Mouse (Mus musculus) lung, adult 2 months (tissue): ENCODE measurements around the gene Per1. TPM values are rescaled to one million over a fixed set of nuclear protein-coding genes. Genes with fewer than 3 reads are reported as not detected.

ENCODE experiments used
- DNase-seq: peaks from one replicate; pipeline ENCODE4 v3.0.0; 2022
- H3K4me1 ChIP-seq: fragments of 200-500 bp; 2 replicates; pipeline ENCODE4 v1.6.1; 2011; ENCODE audit warnings: low read length; ENCODE audit not compliant: control insufficient read depth, insufficient read depth
- H3K4me3 ChIP-seq: fragments of 200-500 bp; replicated peaks from 2 replicates; pipeline ENCODE3; 2011; ENCODE audit warnings: low read depth, mild to moderate bottlenecking, control low read depth, low read length; ENCODE audit errors: extremely low read depth
- CTCF ChIP-seq: fragments of 200-500 bp; IDR thresholded peaks from 2 replicates; pipeline ENCODE4 v1.5.1; 2011; ENCODE audit warnings: mild to moderate bottlenecking, low read length, control low read depth; ENCODE audit not compliant: insufficient read depth
- POLR2A ChIP-seq: fragments of 200-500 bp; IDR thresholded peaks from 2 replicates; pipeline ENCODE4 v1.6.1; 2011; ENCODE audit warnings: low read depth, mild to moderate bottlenecking, control low read depth, low read length, borderline replicate concordance; ENCODE audit errors: extremely low read depth
- WGBS: fragments of 180-500 bp; shearing (Covaris S2); methylation state at CpG from one replicate; pipeline ENCODE4 v1.1.7; 2018; 5-methylcytosine and 5-hydroxymethylcytosine counted together
- polyA plus RNA-seq: library from polyadenylated mRNA; depleted of rRNA; stranded (reverse); fragments of >200 nt; gene quantifications from 2 replicates; pipeline ENCODE4 v1.2.3, GENCODE M21; 2012

The Per1 gene
- polyA plus RNA-seq, 1 experiment = 36.8 TPM

DNA sequence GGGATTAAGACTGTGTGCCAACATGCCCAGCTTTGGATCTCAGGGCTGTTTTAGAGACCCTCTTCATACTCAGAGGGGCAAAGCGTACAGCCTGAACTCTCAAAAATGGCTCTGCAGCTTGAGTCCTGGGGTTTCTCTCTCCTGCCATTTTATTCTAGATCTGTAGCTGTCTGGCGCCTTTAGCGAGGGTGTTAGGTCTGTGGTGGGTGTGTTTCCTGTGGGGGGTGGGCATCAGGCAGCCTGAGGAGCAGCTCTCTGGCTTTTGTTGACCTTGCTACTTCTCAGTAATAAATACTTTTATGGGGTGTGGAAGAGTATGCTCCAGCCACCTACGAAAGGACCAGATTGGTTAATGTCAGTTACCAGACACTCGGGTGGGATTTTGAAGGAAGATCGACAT, 17.0 kb upstream of the Per1 start:
- DNase-seq = no peak
- H3K4me1 ChIP-seq = peaks cover 3% of the 10 kb centered on the region; the same call in 1 of the 2 replicates
- WGBS = 77% methylated on average over 6 of the region's 6 CpGs

DNA sequence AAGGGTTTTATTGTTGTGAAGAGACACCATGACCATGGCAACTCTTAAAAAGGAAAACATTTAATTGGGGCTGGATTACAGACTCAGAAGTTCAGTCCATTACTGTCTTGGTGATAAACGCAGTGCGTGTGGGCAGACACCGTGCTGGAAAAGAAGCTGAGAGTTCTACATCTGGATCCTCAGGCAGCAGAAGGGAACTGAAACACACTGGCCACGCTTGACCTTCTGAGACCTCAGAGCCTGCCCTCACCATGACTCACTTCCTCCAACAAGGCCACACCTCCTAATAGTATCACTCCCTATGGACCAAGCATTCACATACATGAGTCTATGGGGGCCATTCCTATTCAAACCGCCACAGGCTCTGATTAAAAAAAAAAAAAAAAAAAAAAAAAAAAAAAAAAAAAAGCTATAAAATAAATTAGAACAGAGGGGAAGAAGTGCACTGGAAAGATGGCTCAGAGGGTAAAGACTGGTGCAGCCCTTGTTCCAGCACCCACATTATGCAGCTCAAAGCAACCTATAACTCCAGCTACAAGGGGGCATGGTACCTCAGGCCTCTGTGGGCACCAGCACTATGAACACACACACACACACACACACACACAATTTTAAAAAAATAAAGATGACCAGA, 16.1 kb upstream of the Per1 start:
- TF ChIP-seq POLR2A (no peak), CTCF (no peak)
- 43% methylated on average over 5 of the region's 5 CpGs for WGBS

More for the DNA sequence above, 17.0 kb upstream of the Per1 start:
- H3K4me3 ChIP-seq = no peak overlapping the region
- TF ChIP-seq POLR2A = no peak
- no peak for TF ChIP-seq CTCF

DNA sequence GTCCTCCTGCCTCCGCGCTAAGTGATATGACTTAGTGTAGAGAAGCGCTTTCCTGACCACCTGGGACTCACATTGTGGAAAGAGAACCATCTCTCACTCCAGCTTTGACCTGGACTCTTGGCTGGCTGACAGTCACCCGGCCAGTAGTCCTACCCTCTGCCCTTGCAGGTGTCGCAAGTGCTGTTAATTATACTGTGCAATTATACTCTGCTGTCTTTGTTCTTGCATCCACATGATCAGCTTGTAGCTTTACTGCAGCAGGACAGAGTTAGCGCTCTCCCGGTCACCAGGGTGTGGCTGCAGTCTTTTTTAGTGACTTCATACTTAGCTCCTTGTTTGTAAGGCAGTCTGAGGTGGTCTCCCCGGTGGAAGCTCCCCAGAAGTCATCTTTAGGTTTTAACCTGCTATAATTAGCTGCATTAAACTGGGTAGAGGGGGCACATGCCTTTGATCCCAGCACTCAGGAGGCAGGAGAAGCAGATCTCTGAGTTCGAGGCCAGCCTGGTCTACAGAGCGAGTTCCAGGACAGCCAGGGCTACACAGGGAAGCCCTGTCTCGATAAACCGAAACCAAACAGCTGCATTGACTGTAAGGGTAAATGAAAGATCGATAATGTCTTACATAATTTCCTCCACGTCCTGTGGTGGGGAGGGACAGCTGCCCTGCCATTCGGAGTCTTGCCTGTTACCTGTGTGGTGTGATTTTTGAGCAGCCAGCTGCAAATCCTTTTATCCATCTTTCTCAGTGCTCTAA, 14.7 kb upstream of the Per1 start:
- TF ChIP-seq POLR2A = no peak
- Histone ChIP-seq H3K4me3 (no peak overlapping the region), H3K4me1 (no peaks in the 10 kb centered on the region)
- whole genome bisulfite sequencing = 77% methylated on average over 15 of the region's 15 CpGs
- DNase-seq = no peak

More for the DNA sequence above, 16.1 kb upstream of the Per1 start:
- Histone ChIP-seq H3K4me3 (no peak overlapping the region), H3K4me1 (no peaks in the 10 kb centered on the region)
- no peak for DNase-seq

DNA sequence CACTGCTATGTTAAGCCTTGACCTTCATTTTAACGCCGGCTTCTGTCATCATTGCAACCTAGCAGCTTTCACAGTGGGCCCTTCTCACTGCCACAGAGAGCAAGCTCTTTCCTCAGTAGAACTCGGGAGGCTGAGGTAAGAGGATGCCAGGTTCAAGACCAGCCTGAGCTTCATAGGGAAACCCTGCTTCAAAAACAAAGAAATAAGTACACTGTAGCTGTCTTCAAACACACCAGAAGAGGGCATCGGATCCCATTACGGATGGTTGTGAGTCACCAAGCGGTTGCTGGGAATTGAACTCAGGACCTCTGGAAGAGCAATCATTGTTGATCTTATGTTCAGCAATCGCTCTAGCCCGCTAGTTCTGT, 14.2 kb upstream of the Per1 start:
- TF ChIP-seq POLR2A (no peak), CTCF (no peak)
- DNase-seq = no peak
- 87% methylated on average over 8 of the region's 8 CpGs for WGBS

DNA sequence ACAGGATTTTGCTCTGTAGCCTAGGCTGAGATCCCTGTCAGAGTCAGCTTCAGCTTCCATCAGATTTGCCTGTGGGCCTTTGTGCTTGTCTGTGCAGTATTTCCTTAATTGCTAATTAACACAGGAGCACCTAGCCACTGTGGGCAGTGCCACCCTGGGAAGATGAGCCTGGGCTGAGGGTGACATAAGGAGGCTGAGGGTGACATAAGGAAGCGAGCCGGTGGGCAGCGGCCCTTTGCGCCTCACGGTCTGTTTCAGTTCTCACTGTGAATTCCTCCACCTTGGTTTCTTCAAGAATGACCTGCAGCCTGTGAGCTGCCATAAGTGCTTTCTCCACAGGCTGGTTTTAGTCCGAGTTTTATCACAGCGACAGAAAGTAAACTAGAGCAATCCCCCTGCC, 13.4 kb upstream of the Per1 start:
- no peak for DNase-seq
- Histone ChIP-seq H3K4me3 (no peak overlapping the region), H3K4me1 (no peaks in the 10 kb centered on the region)
- TF ChIP-seq POLR2A (no peak), CTCF (no peak)
- 76% methylated on average over 7 of the region's 7 CpGs for WGBS

More for the DNA sequence above, 14.2 kb upstream of the Per1 start:
- no peaks in the 10 kb centered on the region for H3K4me1 ChIP-seq
- H3K4me3 ChIP-seq = no peak overlapping the region

DNA sequence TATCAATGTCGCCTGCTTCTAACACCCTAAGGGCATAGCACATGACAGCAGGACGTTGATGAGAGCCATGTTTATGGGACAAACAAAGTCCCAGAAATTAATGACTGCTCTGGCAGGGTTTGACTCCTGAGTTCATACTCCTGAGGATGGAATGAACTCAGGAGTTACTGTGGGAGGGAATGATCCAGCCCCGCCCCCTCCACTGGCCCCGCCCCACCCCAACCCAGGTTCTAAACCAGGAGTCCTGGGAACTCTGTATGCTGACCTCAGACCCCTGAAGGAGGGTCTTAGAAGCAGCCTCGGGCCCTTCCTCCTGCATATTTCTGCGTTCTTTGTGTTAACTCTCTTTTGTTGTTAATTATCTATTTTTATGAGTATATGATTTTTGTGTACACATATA, 9.4 kb upstream of the Per1 start:
- 63% methylated on average over 6 of the region's 6 CpGs for WGBS
- no peak for DNase-seq
- Histone ChIP-seq H3K4me1 (peaks cover 11% of the 10 kb centered on the region), H3K4me3 (no peak overlapping the region)
- TF ChIP-seq POLR2A = no peak
- TF ChIP-seq CTCF = no peak

DNA sequence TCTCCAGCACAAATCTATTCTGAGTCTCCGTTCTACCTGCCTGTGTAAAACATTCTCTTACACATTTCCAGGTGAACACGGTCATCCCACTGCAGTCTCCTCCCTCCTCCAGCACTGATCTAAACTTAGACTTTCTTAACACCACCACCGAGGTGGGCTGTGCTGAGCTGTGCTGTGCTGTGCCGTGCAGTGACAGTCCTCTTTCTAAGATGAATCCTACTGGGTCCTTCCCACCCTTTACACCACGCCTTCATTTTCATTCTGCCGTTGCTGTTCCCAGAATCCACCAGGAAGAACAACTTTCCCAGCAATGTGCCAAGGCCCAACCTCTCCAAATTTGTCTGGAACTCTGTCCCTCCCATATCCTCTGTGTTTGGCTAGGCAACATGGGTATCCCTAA, 8.6 kb upstream of the Per1 start:
- no peak for TF ChIP-seq POLR2A
- TF ChIP-seq CTCF = no peak
- no peak for DNase-seq
- WGBS = 46% methylated on average over 6 of the region's 6 CpGs
- Histone ChIP-seq H3K4me3 (no peak overlapping the region), H3K4me1 (peaks cover 11% of the 10 kb centered on the region)

DNA sequence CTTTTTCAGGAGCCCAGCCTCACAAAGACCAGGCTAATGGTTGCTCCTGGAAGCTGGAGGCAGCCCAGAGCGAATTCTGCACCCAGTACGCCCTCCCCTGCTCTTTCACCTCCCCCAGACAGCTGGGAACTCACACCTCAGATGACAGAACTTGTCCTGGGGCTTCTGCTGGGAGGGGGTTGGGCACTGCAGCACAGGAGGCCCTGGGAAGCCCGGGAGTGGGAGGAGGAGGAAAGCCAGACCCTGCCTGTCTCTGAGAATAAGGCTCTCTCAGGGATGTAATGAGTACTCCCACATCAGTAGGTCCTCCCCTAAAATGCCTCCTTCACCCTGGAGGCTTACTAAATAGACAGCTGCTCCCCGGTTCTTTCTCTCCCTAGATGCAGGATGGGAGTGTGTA, 7.9 kb upstream of the Per1 start:
- Histone ChIP-seq H3K4me3 (no peak overlapping the region), H3K4me1 (peaks cover 11% of the 10 kb centered on the region)
- no peak for DNase-seq
- TF ChIP-seq POLR2A (no peak), CTCF (no peak)
- WGBS = 55% methylated on average over 4 of the region's 4 CpGs

DNA sequence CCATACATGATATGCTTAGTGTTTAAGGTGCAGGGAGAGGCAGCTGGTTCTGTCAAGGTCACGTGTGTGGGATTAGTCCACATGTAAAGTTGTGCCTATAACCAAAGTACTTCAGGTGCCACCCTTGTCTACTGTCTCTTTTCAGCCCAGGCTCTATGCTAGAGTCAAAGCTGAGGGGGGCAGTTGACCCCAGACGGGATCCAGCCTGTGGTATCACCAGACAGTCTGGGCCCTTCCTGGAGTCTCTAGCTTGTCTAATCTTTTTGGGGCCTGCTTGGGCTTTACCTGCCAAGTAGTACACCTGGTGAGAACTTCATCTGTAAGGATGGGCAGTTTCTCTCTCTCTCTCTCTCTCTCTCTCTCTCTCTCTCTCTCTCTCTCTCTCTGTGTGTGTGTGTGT, 7.4 kb upstream of the Per1 start:
- TF ChIP-seq POLR2A (no peak), CTCF (no peak)
- 87% methylated on average over 2 of the region's 2 CpGs for WGBS
- Histone ChIP-seq H3K4me3 (no peak overlapping the region), H3K4me1 (peaks cover 11% of the 10 kb centered on the region)
- DNase-seq = no peak

DNA sequence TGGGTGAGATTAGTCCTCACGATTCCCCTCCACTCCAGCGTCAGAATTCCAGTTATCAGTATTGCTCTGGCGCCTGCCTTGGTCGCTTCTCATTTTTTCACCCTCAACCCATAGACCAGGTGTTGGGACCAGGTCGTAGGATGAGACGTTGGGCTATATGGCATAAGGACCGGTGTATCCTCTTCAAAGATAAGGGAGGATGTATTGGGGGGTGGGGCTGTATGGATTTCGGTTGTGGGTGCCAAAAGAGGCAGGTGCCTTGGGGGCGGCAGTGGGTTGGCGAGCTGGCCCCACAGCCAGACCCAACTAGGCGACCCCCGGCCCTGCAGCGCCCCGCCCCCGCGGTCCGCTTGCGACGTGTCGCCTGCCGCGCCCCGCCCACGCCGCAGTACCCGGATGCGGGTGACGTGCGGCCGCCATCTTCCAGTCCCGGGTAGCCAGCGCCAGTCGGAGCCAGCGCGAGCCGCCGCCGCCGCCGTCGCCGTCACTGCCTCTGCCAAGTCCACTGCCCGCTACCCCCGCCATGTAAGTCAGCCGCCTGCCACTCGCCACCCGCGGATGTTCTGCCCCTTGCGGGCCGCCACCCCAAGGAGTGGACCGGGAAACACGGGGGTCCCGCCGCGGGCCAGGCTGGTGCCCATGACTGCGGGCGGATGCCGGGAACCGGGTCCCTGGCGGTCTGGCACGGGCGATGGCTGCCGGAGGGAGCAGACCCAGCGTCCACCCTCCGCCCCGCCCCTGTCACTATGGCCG, 6.7 kb upstream of the Per1 start, which contains the start of gene Vamp2:
TSS of gene Vamp2 (plus strand) at position 388 of the 753 bp plus-strand sequence.
- TF ChIP-seq POLR2A (0 out of 2 replicates have a peak, but pooled peaks have one; percentile 47), CTCF (no peak)
- WGBS = under 1% methylated on average over 67 of the region's 67 CpGs

More for the DNA sequence above, 6.7 kb upstream of the Per1 start, which contains the start of gene Vamp2:
- Histone ChIP-seq H3K4me1 (peaks cover 11% of the 10 kb centered on the region), H3K4me3 (peak within 1 kb of the TSS; percentile 99)
- DNase-seq = peak; percentile 90
